Mouse (Mus musculus) lung, adult 2 months (tissue): Measurements from ENCODE around the gene Hcn2.

ENCODE experiments used
- CTCF ChIP-seq: fragments of 200-500 bp; IDR thresholded peaks from 2 replicates; pipeline ENCODE4 v1.5.1; 2011; ENCODE audit warnings: mild to moderate bottlenecking, low read length, control low read depth; ENCODE audit not compliant: insufficient read depth
- POLR2A ChIP-seq: fragments of 200-500 bp; IDR thresholded peaks from 2 replicates; pipeline ENCODE4 v1.6.1; 2011; ENCODE audit warnings: low read depth, mild to moderate bottlenecking, control low read depth, low read length, borderline replicate concordance; ENCODE audit errors: extremely low read depth

GRCm38 (mm10) chr10:79682916-79683582 is 33.4 kb upstream of the Hcn2 start:
- peak; percentile 22; the same call in 1 of the 2 replicates for TF ChIP-seq CTCF
- TF ChIP-seq POLR2A: no peak
